Mouse (Mus musculus) lung, embryonic 14.5 days (tissue): ENCODE data around the gene Slc11a1. TPM values are rescaled to one million over a fixed set of nuclear protein-coding genes. Genes with fewer than 3 reads are reported as not detected.
A peak's percentile ranks its signal among the peaks of the same experiment; 100 is the strongest.

Source experiments
- ATAC-seq: fragments of 200-750 bp; cut with Nextera tagmentation; 2 replicates; pipeline ENCODE4 v1.8.0; 2017; ENCODE audit warnings: mild to moderate bottlenecking, moderate TSS enrichment, moderate library complexity; ENCODE audit not compliant: insufficient read depth
- DNase-seq: peaks from one replicate; pipeline ENCODE4 v3.0.0-alpha.2; 2015
- H3K27ac ChIP-seq: fragments of 300-500 bp; sonication (generic); 2 replicates; pipeline ENCODE4 v1.5.1; 2014; ENCODE audit warnings: low read depth, mild to moderate bottlenecking, moderate library complexity
- H3K27me3 ChIP-seq: fragments of 300-500 bp; sonication (generic); 2 replicates; pipeline ENCODE4 v1.6.1; 2014; ENCODE audit warnings: low read length, control low read depth; ENCODE audit not compliant: insufficient read depth
- H3K36me3 ChIP-seq: fragments of 300-500 bp; sonication (generic); 2 replicates; pipeline ENCODE4 v1.6.1; 2014; ENCODE audit warnings: control low read depth; ENCODE audit not compliant: insufficient read depth
- H3K4me1 ChIP-seq: fragments of 300-500 bp; sonication (generic); 2 replicates; pipeline ENCODE4 v1.6.1; 2014; ENCODE audit warnings: antibody characterized with exemption, control low read depth; ENCODE audit not compliant: insufficient read depth
- H3K4me2 ChIP-seq: fragments of 300-500 bp; sonication (generic); 2 replicates; pipeline ENCODE4 v1.6.1; 2014; ENCODE audit warnings: mild to moderate bottlenecking
- H3K4me3 ChIP-seq: fragments of 300-500 bp; sonication (generic); 2 replicates; pipeline ENCODE4 v1.5.1; 2014; ENCODE audit warnings: low read depth, low read length
- H3K9ac ChIP-seq: fragments of 300-500 bp; sonication (generic); 2 replicates; pipeline ENCODE4 v1.6.1; 2014
- H3K9me3 ChIP-seq: fragments of 300-500 bp; sonication (generic); 2 replicates; pipeline ENCODE4 v1.6.1; 2016; ENCODE audit warnings: low read depth, low read length, control low read depth
- CTCF ChIP-seq: IDR thresholded peaks from 2 replicates; pipeline ENCODE4 v1.5.1; 2016; ENCODE audit warnings: antibody characterized with exemption, low read depth
- WGBS: fragments of 180-500 bp; shearing (Covaris S2); extraction: QIAGEN DNeasy Blood & Tissue Kit; methylation state at CpG from one replicate; pipeline ENCODE4 v1.1.7; 2014; 5-methylcytosine and 5-hydroxymethylcytosine counted together
- polyA plus RNA-seq: library from polyadenylated mRNA; unstranded; fragments of >200 nt; fragmentation: Nextera tagmentation; extraction: Ambion mirVana; gene quantifications from 2 replicates; pipeline ENCODE4 v1.2.1, GENCODE M21; 2014

The Slc11a1 gene
- polyA plus RNA-seq, 1 experiment from 2014 or later: 3.5 TPM

DNA sequence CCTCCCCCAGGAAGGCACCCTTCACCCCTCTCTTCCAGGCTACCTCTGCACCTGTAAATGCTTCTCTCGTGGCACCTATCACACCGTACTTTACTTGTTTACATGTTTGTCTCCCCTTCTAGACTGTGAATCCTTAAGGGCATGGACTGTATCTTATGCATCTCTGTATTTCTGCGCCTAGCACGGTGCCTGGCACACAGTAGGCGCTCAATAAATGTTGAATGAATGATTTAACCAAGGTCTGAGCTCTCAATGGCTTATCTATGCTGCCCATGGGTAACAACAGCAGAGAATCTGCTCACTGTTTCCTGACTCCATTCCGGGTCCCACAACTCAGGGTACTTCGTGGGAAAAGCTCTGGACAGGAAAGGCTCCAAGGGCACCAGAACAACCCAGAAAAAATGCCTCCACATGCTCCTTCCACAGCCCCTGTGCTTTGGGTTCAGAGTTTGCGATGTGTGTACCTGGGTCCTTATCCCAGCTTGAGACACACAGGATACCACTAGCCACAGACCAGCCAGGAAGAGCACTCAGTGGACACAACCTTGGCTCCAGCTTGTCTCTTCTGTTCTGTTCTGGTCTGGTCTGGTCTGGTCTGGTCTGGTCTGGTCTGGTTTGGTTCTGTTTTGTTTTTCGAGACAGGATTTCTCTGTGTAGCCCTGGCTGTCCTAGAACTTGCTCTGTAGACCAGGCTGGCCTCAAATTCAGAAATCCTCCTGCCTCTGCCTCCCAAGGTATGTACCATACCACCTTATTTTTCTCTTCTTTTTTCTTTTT, 21.4 kb upstream of the Slc11a1 start:
- no peaks in the 10 kb centered on the region for H3K9me3 ChIP-seq
- no peak for TF ChIP-seq CTCF
- H3K36me3 ChIP-seq: peaks cover 17% of the 10 kb centered on the region; the same call in 1 of the 2 replicates
- 85% methylated on average over 9 of the region's 9 CpGs for WGBS
- no peak overlapping the region for H3K4me3 ChIP-seq
- H3K4me1 ChIP-seq: no peaks in the 10 kb centered on the region
- DNase-seq: no peak
- H3K4me2 ChIP-seq: no peak overlapping the region
- no peak overlapping the region for H3K9ac ChIP-seq
- ATAC-seq: no peak
- H3K27ac ChIP-seq: no peak overlapping the region
- H3K27me3 ChIP-seq: no peaks in the 10 kb centered on the region

DNA sequence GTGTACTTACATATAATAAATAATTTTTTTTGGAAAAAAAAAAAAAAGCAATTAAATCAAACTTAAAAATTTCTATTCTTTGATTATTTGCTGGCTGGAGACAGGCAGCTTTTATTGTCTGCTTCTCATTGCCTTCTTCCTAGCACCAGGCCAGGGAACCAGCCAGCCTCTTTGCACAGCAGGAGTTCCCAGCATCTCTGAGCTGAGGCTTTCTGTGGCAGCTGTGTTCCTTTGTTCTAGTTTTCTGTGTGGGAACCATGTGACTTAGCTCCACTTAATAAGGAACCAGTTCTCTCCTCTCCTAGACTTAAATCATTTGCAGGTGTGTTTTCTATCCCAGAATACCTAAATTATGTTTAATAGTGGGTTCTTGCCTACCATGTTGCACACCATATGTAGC, 17.5 kb upstream of the Slc11a1 start:
- DNase-seq (no peak), ATAC-seq (no peak)
- Histone ChIP-seq H3K9me3 (no peaks in the 10 kb centered on the region), H3K4me1 (no peaks in the 10 kb centered on the region), H3K27me3 (no peaks in the 10 kb centered on the region), H3K36me3 (0 out of 2 replicates have a peak, but pooled peaks cover 1% of the 10 kb centered on the region), H3K27ac (no peak overlapping the region), H3K4me2 (no peak overlapping the region), H3K4me3 (no peak overlapping the region), H3K9ac (no peak overlapping the region)
- TF ChIP-seq CTCF: no peak

DNA sequence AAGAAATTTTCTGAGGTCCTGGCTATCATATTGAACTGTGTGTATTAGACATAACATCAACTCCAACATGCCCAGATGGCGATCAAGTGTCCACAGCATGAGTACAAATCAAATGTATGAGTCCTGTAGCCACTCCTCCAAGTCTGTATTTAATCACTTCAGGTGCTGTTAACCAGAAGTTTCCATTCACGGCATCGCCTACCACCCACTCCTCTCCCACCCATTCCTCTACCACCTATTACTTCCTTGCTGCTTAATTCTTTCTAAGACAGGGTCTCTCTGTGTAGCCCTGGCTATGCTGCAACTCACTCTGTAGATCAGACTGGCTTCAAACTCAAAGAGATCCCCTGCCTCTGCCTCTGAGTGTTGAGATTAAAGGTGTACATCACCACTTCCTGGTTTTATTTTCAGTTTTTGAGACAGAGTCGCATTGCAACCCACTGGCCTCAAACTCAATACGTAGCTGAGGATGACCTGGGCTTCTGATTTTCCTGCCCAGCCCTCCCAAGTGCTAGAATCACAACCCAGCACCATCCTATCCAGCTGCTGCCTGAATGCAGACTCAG, 15.0 kb upstream of the Slc11a1 start:
- H3K9me3 ChIP-seq: no peaks in the 10 kb centered on the region
- no peak for ATAC-seq
- no peaks in the 10 kb centered on the region for H3K27me3 ChIP-seq
- H3K9ac ChIP-seq: no peak overlapping the region
- H3K4me1 ChIP-seq: no peaks in the 10 kb centered on the region
- no peaks in the 10 kb centered on the region for H3K36me3 ChIP-seq
- H3K4me3 ChIP-seq: no peak overlapping the region
- whole genome bisulfite sequencing: 83% methylated on average over 5 of the region's 5 CpGs
- no peak for DNase-seq
- H3K27ac ChIP-seq: no peak overlapping the region
- no peak overlapping the region for H3K4me2 ChIP-seq
- no peak for TF ChIP-seq CTCF

- Histone ChIP-seq H3K4me1 (no peaks in the 10 kb centered on the region), H3K4me2 (0 out of 2 replicates have a peak within 1 kb of the TSS, but pooled peaks have one; percentile 4), H3K9me3 (no peaks in the 10 kb centered on the region), H3K9ac (no peak within 1 kb of the TSS), H3K27me3 (no peaks in the 10 kb centered on the region), H3K36me3 (no peaks in the 10 kb centered on the region), H3K4me3 (no peak within 1 kb of the TSS), H3K27ac (no peak within 1 kb of the TSS)
- 2% methylated on average over 2 of the region's 2 CpGs for WGBS
- peak; percentile 97 for DNase-seq
- peak; percentile 80 for ATAC-seq
- TF ChIP-seq CTCF: peak; percentile 88
Observed at GRCm38 (mm10) chr1:74361812-74362211, 13.2 kb upstream of the Slc11a1 start, which contains the start of gene Catip. Catip (plus strand) TSS chr1:74362108.

DNA sequence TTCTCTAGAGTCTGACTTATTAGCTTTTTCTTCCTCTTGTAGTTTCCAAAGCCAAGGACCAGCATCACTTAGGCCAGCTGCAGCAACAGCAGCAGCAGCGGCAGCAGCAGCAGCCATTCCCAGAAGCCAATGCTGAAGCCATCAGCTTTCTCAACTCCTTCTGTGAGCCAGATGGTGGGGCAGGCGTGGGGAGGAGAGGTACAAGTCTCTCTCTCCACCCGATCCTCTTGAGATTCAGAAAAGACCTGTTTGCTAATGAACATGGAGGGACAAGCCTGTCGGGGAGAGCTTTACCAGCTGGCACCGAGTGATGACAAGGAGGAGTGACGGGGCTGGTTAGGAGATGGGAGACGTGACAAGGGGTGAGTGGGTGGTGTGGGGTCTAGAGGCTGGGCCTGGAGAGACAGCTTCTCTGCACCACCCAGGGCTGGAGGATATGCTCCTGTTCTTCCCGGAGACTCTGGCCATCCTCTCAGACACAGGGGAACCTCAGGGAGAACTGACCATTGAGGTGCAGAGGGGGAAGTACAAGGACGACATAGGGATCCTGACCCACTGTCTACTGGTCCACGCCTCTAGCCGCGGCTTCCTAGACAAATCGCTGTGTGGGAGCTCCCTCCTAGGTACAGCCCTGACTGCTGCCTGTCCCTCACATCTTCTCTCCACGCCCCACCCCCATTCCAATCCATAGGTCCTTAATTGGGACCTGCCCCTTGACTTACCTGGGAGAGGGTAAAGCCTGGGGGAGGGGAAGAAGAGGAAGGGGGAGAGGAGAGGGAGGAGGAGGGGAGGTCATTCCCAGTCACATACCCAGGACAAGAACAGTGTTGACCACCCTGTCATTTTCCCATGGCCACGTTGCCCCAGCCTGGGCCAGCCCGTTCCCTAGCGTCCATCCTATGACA, 12.4 kb upstream of the Slc11a1 start:
- DNase-seq (no peak), ATAC-seq (peak; percentile 52)
- Histone ChIP-seq H3K4me3 (no peak overlapping the region), H3K27me3 (no peaks in the 10 kb centered on the region), H3K4me1 (0 out of 2 replicates have a peak, but pooled peaks cover under 1% of the 10 kb centered on the region), H3K27ac (no peak overlapping the region), H3K36me3 (no peaks in the 10 kb centered on the region), H3K4me2 (0 out of 2 replicates have a peak overlapping the region, but pooled peaks have one; percentile 4), H3K9me3 (no peaks in the 10 kb centered on the region), H3K9ac (no peak overlapping the region)
- TF ChIP-seq CTCF: no peak
- 50% methylated on average over 17 of the region's 17 CpGs for WGBS

DNA sequence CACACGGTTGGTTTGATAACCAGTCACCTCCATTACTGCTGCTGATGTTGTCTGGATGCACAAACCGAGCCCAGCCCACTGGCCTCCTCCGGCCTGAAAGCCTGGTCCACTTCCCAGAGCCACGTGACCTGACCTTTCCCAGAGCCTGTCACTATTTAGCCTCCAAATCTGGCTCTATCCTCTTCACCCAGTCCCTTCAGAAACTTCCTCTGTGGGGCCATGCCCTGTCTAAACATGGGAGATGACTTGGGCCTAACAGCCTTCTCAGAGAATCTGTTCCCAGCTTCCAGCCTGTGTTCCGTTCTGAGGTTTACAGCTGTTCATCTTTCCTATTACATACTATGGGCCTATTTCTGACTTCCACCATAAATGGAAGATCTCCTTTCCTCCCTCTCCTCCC, 11.6 kb upstream of the Slc11a1 start:
- Histone ChIP-seq H3K4me3 (no peak overlapping the region), H3K9me3 (no peaks in the 10 kb centered on the region), H3K36me3 (no peaks in the 10 kb centered on the region), H3K9ac (no peak overlapping the region), H3K4me2 (no peak overlapping the region), H3K27ac (no peak overlapping the region), H3K4me1 (peaks cover 6% of the 10 kb centered on the region; the same call in 1 of the 2 replicates), H3K27me3 (no peaks in the 10 kb centered on the region)
- ATAC-seq: no peak
- 66% methylated on average over 5 of the region's 5 CpGs for whole genome bisulfite sequencing
- no peak for TF ChIP-seq CTCF
- no peak for DNase-seq
